Comparison of ENCODE assay signal across 7 mouse cellular contexts in the genomic region with DNA sequence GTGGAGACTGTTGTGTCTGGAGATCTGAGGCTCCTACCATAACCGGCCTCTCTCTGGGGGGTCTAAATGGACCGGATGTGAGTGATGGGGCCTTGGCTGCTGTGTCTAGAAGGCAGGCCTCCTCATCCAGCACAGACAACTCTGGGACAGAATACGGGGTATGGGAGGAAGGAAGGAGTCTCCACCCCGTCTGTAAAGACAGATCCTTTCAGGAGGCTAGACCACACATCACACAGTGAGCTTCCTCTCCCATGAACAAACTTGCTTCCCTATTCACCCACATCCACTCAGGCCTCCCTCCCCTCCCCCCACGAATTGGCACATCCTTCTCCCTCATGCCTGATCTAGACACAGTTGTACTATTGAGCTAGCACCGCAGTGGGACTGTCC. TPM values are rescaled to one million over a fixed set of nuclear protein-coding genes. Genes with fewer than 3 reads are reported as not detected.
DNase-seq lines count a peak whose midpoint lies in the region; ATAC-seq and TF ChIP-seq lines count a peak whose summit lies in the region.

No protein-coding gene starts in this region.

- H3K9ac ChIP-seq in liver, embryonic 11.5 days (ENCODE audit: low read depth, low read length) = no peak overlapping the region

- DNase-seq in liver = peak; percentile 30
- no peak for DNase-seq in liver, embryonic 11.5 days (ENCODE audit: low spot score)
- DNase-seq in kidney, postnatal 10 days = peak; percentile 68
- no peak for DNase-seq in B cell, adult 2 months

- no peaks in the 10 kb centered on the region for H3K36me3 ChIP-seq in liver, embryonic 11.5 days (ENCODE audit: control insufficient read depth, insufficient read depth, low read length)

- WGBS in liver, embryonic 11.5 days = 27% methylated on average over 6 of the region's 6 CpGs

- H3K4me3 ChIP-seq in liver, embryonic 11.5 days (ENCODE audit: low read depth, low read length) = no peak overlapping the region
- H3K4me3 ChIP-seq in embryonic fibroblast, embryonic 13.5 days (ENCODE audit: insufficient read depth, low read length) = no peak overlapping the region

- H3K9me3 ChIP-seq in liver, embryonic 11.5 days (ENCODE audit: control insufficient read depth, low read length) = no peaks in the 10 kb centered on the region

- ATAC-seq in liver, embryonic 11.5 days (replicated peaks; ENCODE audit: low FRiP score) = no peak
- peak; percentile 79 for ATAC-seq in megakaryocyte progenitor cell, adult 5-6 weeks (replicated peaks; ENCODE audit: poor library complexity)
- no peak for ATAC-seq in megakaryocyte-erythroid progenitor cell, adult 5-6 weeks (replicated peaks; ENCODE audit: low FRiP score, low TSS enrichment, poor library complexity, severe bottlenecking)

- no peak for TF ChIP-seq CTCF in embryonic fibroblast, embryonic 13.5 days (IDR thresholded peaks at IDR 0.05; ENCODE audit: borderline replicate concordance, insufficient read depth, low read length)

- H3K4me1 ChIP-seq in liver, embryonic 11.5 days (replicated peaks; ENCODE audit: control insufficient read depth, insufficient read depth, low read length) = peaks cover 13% of the 10 kb centered on the region
- peaks cover 31% of the 10 kb centered on the region for H3K4me1 ChIP-seq in embryonic fibroblast, embryonic 13.5 days (ENCODE audit: control insufficient read depth, insufficient read depth, low read length)

- no peak overlapping the region for H3K4me2 ChIP-seq in liver, embryonic 11.5 days

- H3K27me3 ChIP-seq in liver, embryonic 11.5 days (replicated peaks; ENCODE audit: control insufficient read depth, insufficient read depth, low read length) = no peaks in the 10 kb centered on the region

- H3K27ac ChIP-seq in liver, embryonic 11.5 days (ENCODE audit: low read depth, low read length) = no peak overlapping the region
- H3K27ac ChIP-seq in embryonic fibroblast, embryonic 13.5 days (ENCODE audit: insufficient read depth, low read length) = peak overlapping the region; percentile 36

- TF ChIP-seq POLR2A in embryonic fibroblast, embryonic 13.5 days (IDR thresholded peaks at IDR 0.05; ENCODE audit: low read depth, low read length) = no peak

RNA-seq across cellular contexts. Expression of gene Htra3, which starts 9.2 kb away (rescaled TPM):
- polyA plus RNA-seq in liver, embryonic 11.5 days (2014; fragmentation: Nextera tagmentation; extraction: Ambion mirVana) = 1.7 and 2.3 TPM in 2 replicates
- polyA plus RNA-seq in embryonic fibroblast, embryonic 13.5 days (2011; ENCODE audit: insufficient read length, low read depth, missing spikeins) = 9.8 and 19.2 TPM in 2 replicates
- not detected in 2 replicates for total RNA-seq in megakaryocyte progenitor cell, adult 5-6 weeks (2015)
- total RNA-seq in megakaryocyte progenitor cell, adult 5-6 weeks (2017) = not detected in 2 replicates
- not detected in 2 replicates for total RNA-seq in megakaryocyte-erythroid progenitor cell, adult 5-6 weeks (2014; fragmentation: Nextera tagmentation)
- not detected in 2 replicates for total RNA-seq in megakaryocyte-erythroid progenitor cell, adult 5-6 weeks (2017)

Comparison
In these comparisons a context has a peak if more than half of its experiments do, and no peak if none do; other contexts are left out.
1. DNase-seq: peak in liver (single experiment) and kidney, postnatal 10 days (single experiment); none in liver, embryonic 11.5 days (single experiment) and B cell, adult 2 months (0 of 2).